8 mouse cellular contexts compared by ENCODE assay signal in the genomic region with DNA sequence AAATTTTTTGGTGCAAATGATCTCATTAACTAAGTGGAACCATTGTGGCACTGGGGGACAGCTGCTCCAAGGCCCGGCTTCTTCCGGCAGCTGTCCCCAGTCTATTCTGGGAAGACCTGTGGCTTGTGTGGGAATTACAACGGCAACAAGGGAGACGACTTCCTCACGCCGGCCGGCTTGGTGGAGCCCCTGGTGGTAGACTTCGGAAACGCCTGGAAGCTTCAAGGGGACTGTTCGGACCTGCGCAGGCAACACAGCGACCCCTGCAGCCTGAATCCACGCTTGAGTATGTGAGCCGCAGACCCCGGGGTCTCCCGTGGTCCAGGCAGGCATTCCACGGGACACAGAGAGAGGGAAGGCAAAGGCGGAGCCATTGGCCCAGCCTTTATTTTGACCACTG. TPM values are rescaled to one million over a fixed set of nuclear protein-coding genes. Genes with fewer than 3 reads are reported as not detected.
DNase-seq lines count a peak whose midpoint lies in the region; ATAC-seq and TF ChIP-seq lines count a peak whose summit lies in the region.

No protein-coding gene starts in this region.

- H3K4me2 ChIP-seq in hindbrain, embryonic 16.5 days (ENCODE audit: low read length): peak overlapping the region; percentile 40

- intact Hi-C loops in gastrocnemius, adult 2 months (cut with DNase I): loop anchor here (2.0 to 5.0 kb wide), 2 partner anchors 74 to 106 kb away; no protein-coding TSS in a partner anchor

- H3K27me3 ChIP-seq in hindbrain, embryonic 16.5 days (replicated peaks; ENCODE audit: control insufficient read depth, insufficient read depth, low read length): peaks cover 4% of the 10 kb centered on the region; the same call in 1 of the 2 replicates

- WGBS in hindbrain, embryonic 16.5 days: 4% methylated on average over 18 of the region's 18 CpGs

- H3K4me3 ChIP-seq in gastrocnemius, adult 2 months: peak overlapping the region; percentile 57
- H3K4me3 ChIP-seq in hindbrain, embryonic 16.5 days (ENCODE audit: low read length): no peak overlapping the region

- H3K4me1 ChIP-seq in hindbrain, embryonic 16.5 days (ENCODE audit: control insufficient read depth, insufficient read depth, low read depth, low read length): peaks cover 5% of the 10 kb centered on the region

- H3K36me3 ChIP-seq in hindbrain, embryonic 16.5 days (ENCODE audit: control insufficient read depth, insufficient read depth, low read length): no peaks in the 10 kb centered on the region

- no peak overlapping the region for H3K9ac ChIP-seq in hindbrain, embryonic 16.5 days (ENCODE audit: low read depth, low read length)

- DNase-seq in NIH3T3 (ENCODE audit: low read depth): peak; percentile 64
- peak; percentile 89 to 96 for DNase-seq in cerebellum, postnatal 4 days (ENCODE audit: low spot score in 2 of 2)
- DNase-seq in gastrocnemius, adult 2 months: peak; percentile 86
- peak; percentile 60 to 72 for DNase-seq in layer of hippocampus, postnatal 36 days
- peak; percentile 89 for DNase-seq in lung, postnatal 25 days (ENCODE audit: low spot score)
- DNase-seq in ovary, postnatal 36 days (ENCODE audit: low spot score): peak; percentile 83
- DNase-seq in thymus, postnatal 25 days: peak; percentile 77

- H3K27ac ChIP-seq in gastrocnemius, adult 2 months: peak overlapping the region; percentile 68
- no peak overlapping the region for H3K27ac ChIP-seq in hindbrain, embryonic 16.5 days (ENCODE audit: low read depth, low read length)

- peak; percentile 94 for TF ChIP-seq CTCF in gastrocnemius, adult 2 months (IDR thresholded peaks at IDR 0.05)

- ATAC-seq in hindbrain, embryonic 16.5 days: 0 out of 2 replicates have a peak, but pooled peaks have one; percentile 29

- H3K9me3 ChIP-seq in hindbrain, embryonic 16.5 days (ENCODE audit: control insufficient read depth, low read length): no peaks in the 10 kb centered on the region

RNA-seq across cellular contexts. Expression of a gene that starts 56.7 kb away (rescaled TPM):
- total RNA-seq in gastrocnemius, adult 2 months (2021): 10 to 100 TPM; 12.5 to 15.3 TPM
- polyA plus RNA-seq in hindbrain, embryonic 16.5 days (2015; fragmentation: Nextera tagmentation; extraction: Ambion mirVana): 9.7 and 12.9 TPM in 2 replicates
- total RNA-seq in layer of hippocampus, postnatal 36 days (2021): 10 to 100 TPM; 12.2 to 13.1 TPM
